Mouse (Mus musculus) testis, adult 2 months (tissue): Measurements from ENCODE around the gene Arl14ep. TPM values are rescaled to one million over a fixed set of nuclear protein-coding genes. Genes with fewer than 3 reads are reported as not detected.

Experiments
- H3K27ac ChIP-seq: fragments of 200-500 bp; 2 replicates; pipeline ENCODE4 v1.5.1; 2012; ENCODE audit warnings: low read depth, low read length; ENCODE audit not compliant: control insufficient read depth, insufficient read depth
- H3K27me3 ChIP-seq: fragments of 200-500 bp; 2 replicates; pipeline ENCODE4 v1.6.1; 2012; ENCODE audit warnings: mild to moderate bottlenecking, low read length, moderate library complexity; ENCODE audit not compliant: control insufficient read depth, insufficient read depth
- H3K36me3 ChIP-seq: fragments of 200-500 bp; 2 replicates; pipeline ENCODE4 v1.6.1; 2012; ENCODE audit warnings: mild to moderate bottlenecking, low read length; ENCODE audit not compliant: control insufficient read depth, insufficient read depth
- H3K4me1 ChIP-seq: fragments of 200-500 bp; 2 replicates; pipeline ENCODE4 v1.6.1; 2012; ENCODE audit warnings: low read length; ENCODE audit not compliant: control insufficient read depth, insufficient read depth
- H3K4me3 ChIP-seq: fragments of 200-500 bp; 2 replicates; pipeline ENCODE4 v1.5.1; 2012; ENCODE audit warnings: low read depth, mild to moderate bottlenecking, low read length, moderate library complexity, mixed read lengths; ENCODE audit not compliant: control insufficient read depth
- CTCF ChIP-seq: fragments of 200-500 bp; IDR thresholded peaks from 2 replicates; pipeline ENCODE4 v1.5.1; 2012; ENCODE audit warnings: low read depth, mild to moderate bottlenecking, inconsistent platforms, low read length, moderate library complexity; ENCODE audit not compliant: control insufficient read depth, insufficient read depth, insufficient replicate concordance
- POLR2A ChIP-seq: fragments of 200-500 bp; IDR thresholded peaks from 2 replicates; pipeline ENCODE4 v1.6.1; 2012; ENCODE audit warnings: low read depth, mild to moderate bottlenecking, inconsistent platforms, low read length, moderate library complexity; ENCODE audit not compliant: control insufficient read depth
- polyA plus RNA-seq: library from polyadenylated mRNA; depleted of rRNA; stranded (reverse); fragments of >200 nt; gene quantifications from 2 replicates; pipeline ENCODE4 v1.2.3, GENCODE M21; 2012

The Arl14ep gene
- polyA plus RNA-seq, 1 experiment, result 18.1 TPM

DNA sequence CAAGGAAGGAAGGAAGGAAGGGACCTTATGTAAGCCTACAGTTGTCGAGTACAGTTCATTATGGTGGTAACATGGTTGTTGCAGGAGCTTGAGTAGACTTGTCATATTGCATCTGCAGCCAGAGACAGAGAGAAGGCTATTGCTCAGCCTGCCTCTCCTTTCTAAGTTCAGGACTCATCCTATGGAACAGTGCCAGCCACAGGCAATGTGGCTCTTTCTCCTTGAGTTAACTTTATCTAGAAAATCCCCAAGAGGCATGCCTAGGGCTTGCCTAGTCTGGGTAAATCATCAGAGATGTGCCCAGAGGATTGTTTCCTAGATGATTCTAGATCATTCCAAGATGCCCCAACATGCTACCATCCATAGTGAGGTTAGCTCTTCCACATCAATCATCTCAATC, 17.0 kb upstream of the Arl14ep start:
- Histone ChIP-seq H3K4me3 (no peak overlapping the region), H3K36me3 (no peaks in the 10 kb centered on the region), H3K27ac (no peak overlapping the region), H3K4me1 (no peaks in the 10 kb centered on the region), H3K27me3 (no peaks in the 10 kb centered on the region)
- TF ChIP-seq CTCF (no peak), POLR2A (no peak)

DNA sequence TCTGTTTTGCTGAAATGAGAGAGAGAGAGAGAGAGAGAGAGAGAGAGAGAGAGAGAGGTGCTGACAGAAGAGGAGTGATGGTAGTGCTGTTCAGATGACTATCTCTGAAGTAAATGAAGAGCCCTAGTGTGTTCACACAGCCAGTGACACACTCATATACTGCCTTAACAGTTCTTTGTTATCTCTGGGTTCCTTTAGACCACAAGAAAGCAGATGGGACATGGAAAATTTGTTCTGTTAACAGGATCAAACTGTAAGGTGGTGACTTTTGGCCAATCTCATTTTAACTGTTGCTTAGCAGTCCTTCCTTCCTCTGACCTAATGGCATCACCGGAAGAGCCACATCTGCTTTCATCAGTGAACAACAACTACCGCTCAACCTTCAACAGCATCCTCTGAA, 10.7 kb upstream of the Arl14ep start:
- H3K4me1 ChIP-seq, result no peaks in the 10 kb centered on the region
- H3K4me3 ChIP-seq, result no peak overlapping the region
- TF ChIP-seq CTCF (no peak), POLR2A (no peak)
- no peaks in the 10 kb centered on the region for H3K27me3 ChIP-seq
- no peaks in the 10 kb centered on the region for H3K36me3 ChIP-seq
- no peak overlapping the region for H3K27ac ChIP-seq

DNA sequence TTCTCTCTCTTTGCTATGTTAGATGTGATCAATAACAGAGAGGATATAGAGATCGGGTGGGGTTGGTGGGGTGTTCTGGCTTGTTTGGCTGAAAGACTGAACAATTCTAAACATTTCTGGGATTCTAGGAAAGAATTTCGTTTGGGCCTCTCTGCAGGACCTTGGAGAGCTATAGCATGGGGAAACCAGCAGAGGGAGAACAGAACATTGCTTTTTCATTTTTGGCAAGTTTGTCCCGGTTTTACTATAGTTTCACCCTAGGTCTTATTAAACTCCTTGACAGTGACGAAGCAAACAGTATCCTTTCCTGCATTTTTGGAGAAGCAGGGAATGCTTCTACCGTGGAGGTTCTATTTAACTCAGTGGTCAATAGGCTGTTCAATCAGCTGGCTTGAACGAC, 8.3 kb upstream of the Arl14ep start:
- no peaks in the 10 kb centered on the region for H3K4me1 ChIP-seq
- no peaks in the 10 kb centered on the region for H3K36me3 ChIP-seq
- TF ChIP-seq POLR2A (no peak), CTCF (no peak)
- no peaks in the 10 kb centered on the region for H3K27me3 ChIP-seq
- H3K4me3 ChIP-seq, result no peak overlapping the region
- no peak overlapping the region for H3K27ac ChIP-seq

DNA sequence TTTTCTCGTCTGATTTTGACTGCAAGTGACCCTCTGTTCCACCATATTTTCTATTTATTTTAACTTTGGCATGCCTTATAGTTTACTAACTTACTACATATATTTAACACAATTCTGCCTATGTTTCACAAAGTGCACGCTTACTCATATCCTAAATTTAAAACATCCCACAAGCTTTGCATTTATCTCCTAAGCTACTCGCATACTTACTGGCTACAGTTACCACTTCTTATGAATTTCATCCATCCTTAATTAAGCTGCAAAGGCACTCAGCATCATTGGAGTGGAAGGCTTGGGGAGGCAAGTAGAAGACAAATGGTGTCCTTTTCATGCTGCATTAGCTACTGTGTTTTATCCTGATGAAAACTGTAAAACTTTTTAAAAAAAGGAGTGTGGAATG, 2.2 kb upstream of the Arl14ep start:
- Histone ChIP-seq H3K27ac (no peak overlapping the region), H3K36me3 (no peaks in the 10 kb centered on the region), H3K27me3 (no peaks in the 10 kb centered on the region), H3K4me1 (peaks cover 8% of the 10 kb centered on the region), H3K4me3 (no peak overlapping the region)
- TF ChIP-seq CTCF (no peak), POLR2A (no peak)

DNA sequence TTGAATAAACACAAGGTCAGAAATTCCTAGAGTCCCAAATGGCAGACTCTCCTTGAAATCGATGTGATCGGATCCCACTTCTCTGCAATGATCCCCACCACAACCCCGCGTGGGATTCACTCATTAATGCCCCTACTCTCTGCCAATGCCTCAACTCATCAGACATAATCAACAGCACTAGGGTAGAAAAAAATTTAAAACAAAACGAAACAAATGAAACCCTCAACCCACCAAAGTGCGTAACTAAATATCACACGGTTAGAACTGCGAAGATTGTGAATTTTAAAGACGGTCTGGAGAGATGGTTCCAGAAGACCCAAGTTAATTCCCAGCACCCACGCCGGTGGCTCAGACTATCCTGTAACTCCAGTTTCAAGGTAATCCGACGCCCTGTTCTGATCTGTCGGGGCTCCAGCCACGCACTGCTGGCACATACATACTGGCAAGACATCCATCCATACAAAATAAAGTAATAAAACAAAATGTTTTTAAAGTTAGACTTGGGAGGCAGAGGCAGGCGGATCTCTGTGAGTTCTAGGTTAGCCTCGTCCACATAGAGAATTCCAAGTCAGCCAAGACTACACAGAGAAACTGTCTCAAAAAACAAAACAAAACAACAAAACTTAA, 779 bp downstream of the Arl14ep start:
- TF ChIP-seq CTCF (no peak), POLR2A (no peak)
- H3K27ac ChIP-seq, result no peak overlapping the region
- peak overlapping the region; percentile 97 for H3K4me3 ChIP-seq
- H3K36me3 ChIP-seq, result no peaks in the 10 kb centered on the region; the same call in 1 of the 2 replicates
- no peaks in the 10 kb centered on the region for H3K27me3 ChIP-seq
- H3K4me1 ChIP-seq, result peaks cover 8% of the 10 kb centered on the region

DNA sequence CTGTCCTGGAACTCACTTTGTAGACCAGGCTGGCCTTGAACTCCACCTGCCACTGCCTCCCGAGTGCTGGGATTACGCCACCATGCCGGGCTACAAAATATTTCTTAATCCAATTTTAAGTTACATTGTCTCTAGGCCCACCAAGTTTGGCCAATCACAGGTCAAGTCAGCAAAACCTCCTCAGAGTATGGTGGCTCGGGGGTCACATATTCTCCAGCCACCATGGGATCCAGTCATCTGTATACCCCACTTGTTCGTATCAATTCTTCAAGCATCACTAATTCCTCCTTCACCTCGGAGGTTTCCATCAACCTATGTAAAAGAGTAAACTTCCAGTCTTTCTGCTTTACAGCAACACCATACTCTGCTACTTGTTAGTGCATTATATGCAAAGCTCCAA, 1.4 kb downstream of the Arl14ep start:
- Histone ChIP-seq H3K27me3 (no peaks in the 10 kb centered on the region), H3K36me3 (peaks cover 3% of the 10 kb centered on the region; the same call in 1 of the 2 replicates), H3K4me1 (peaks cover 8% of the 10 kb centered on the region), H3K4me3 (peak overlapping the region; percentile 97; the same call in 1 of the 2 replicates), H3K27ac (no peak overlapping the region)
- TF ChIP-seq POLR2A (no peak), CTCF (no peak)

DNA sequence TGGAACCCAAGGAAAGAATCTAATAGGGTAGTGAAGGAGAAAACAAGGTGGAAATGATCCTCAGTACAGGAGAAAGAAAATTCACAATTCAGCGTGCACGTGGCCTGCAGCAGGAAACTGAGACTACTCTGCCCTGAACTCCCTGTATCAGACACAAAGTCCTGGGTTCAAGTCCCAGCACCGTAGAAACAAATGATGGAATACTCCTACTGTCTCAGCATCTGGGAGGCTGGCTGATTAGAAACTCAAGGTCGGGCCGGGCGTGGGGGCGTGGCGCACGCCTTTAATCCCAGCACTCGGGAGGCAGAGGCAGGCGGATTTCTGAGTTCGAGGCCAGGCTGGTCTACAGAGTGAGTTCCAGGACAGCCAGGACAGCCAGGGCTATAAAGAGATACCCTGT, 3.3 kb downstream of the Arl14ep start:
- H3K4me3 ChIP-seq, result peak overlapping the region; percentile 65
- peaks cover 8% of the 10 kb centered on the region for H3K4me1 ChIP-seq
- no peak overlapping the region for H3K27ac ChIP-seq
- peaks cover 3% of the 10 kb centered on the region; the same call in 1 of the 2 replicates for H3K36me3 ChIP-seq
- no peak for TF ChIP-seq CTCF
- no peaks in the 10 kb centered on the region for H3K27me3 ChIP-seq

DNA sequence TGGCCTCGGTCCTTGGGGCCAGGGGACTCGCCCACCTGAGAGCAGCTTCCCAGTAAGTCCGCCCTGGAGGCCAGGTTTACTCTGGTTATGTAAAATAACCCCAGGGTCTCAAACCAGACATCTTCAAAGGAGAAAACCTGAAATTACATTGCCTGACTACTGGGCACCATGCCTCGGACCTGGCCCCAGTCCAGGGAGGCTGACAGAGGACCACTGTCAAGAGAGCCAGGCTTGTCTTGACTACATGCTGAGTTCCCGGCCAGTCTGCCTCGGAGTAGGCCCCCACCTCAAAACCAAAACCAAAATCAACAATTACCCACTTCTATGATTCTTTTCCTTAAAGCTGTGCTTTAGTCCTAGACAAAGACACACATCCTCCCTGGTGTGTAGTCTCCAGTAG, 5.9 kb downstream of the Arl14ep start:
- TF ChIP-seq POLR2A, result no peak
- no peak for TF ChIP-seq CTCF
- Histone ChIP-seq H3K27ac (no peak overlapping the region), H3K36me3 (peaks cover 3% of the 10 kb centered on the region; the same call in 1 of the 2 replicates)

More for the DNA sequence above, 5.9 kb downstream of the Arl14ep start:
- peak overlapping the region; percentile 78 for H3K4me3 ChIP-seq
- H3K4me1 ChIP-seq, result peaks cover 2% of the 10 kb centered on the region
- no peaks in the 10 kb centered on the region for H3K27me3 ChIP-seq
